Mouse (Mus musculus) heart, postnatal 0 days (tissue): ENCODE data around the gene Rassf1. TPM values are rescaled to one million over a fixed set of nuclear protein-coding genes. Genes with fewer than 3 reads are reported as not detected.

Experiments
- ATAC-seq: fragments of 200-750 bp; cut with Nextera tagmentation; 2 replicates; pipeline ENCODE4 v1.8.0; 2017; ENCODE audit warnings: low read depth, moderate number of reproducible peaks, moderate library complexity; ENCODE audit not compliant: insufficient read depth
- DNase-seq: peaks from one replicate; pipeline ENCODE4 v3.0.0-alpha.2; 2016; ENCODE audit warnings: low spot score
- H3K27ac ChIP-seq: fragments of 300-500 bp; sonication (generic); 2 replicates; pipeline ENCODE4 v1.5.1; 2014; ENCODE audit warnings: low read depth, mild to moderate bottlenecking
- H3K27me3 ChIP-seq: fragments of 300-500 bp; sonication (generic); 2 replicates; pipeline ENCODE4 v1.6.1; 2014; ENCODE audit warnings: low read length, mixed read lengths; ENCODE audit not compliant: control insufficient read depth, insufficient read depth
- H3K36me3 ChIP-seq: fragments of 300-500 bp; sonication (generic); replicated peaks from 2 replicates; pipeline ENCODE4 v1.6.1; 2014; ENCODE audit warnings: low read length, mixed read lengths; ENCODE audit not compliant: control insufficient read depth, insufficient read depth
- H3K4me1 ChIP-seq: fragments of 300-500 bp; sonication (generic); 2 replicates; pipeline ENCODE4 v1.6.1; 2014; ENCODE audit warnings: antibody characterized with exemption; ENCODE audit not compliant: control insufficient read depth, insufficient read depth
- H3K4me2 ChIP-seq: fragments of 300-500 bp; sonication (generic); 2 replicates; pipeline ENCODE4 v1.6.1; 2014; ENCODE audit warnings: low read depth, mild to moderate bottlenecking, low read length, moderate library complexity
- H3K4me3 ChIP-seq: fragments of 300-500 bp; sonication (generic); 2 replicates; pipeline ENCODE4 v1.5.1; 2014; ENCODE audit warnings: low read depth, low read length
- H3K9ac ChIP-seq: fragments of 300-500 bp; sonication (generic); replicated peaks from 2 replicates; pipeline ENCODE4 v1.6.1; 2014; ENCODE audit warnings: low read depth, low read length, mixed read lengths
- H3K9me3 ChIP-seq: fragments of 300-500 bp; sonication (generic); replicated peaks from 2 replicates; pipeline ENCODE4 v1.6.1; 2016; ENCODE audit warnings: low read length; ENCODE audit not compliant: control insufficient read depth
- CTCF ChIP-seq: IDR thresholded peaks from 2 replicates; pipeline ENCODE4 v1.5.1; 2016; ENCODE audit warnings: antibody characterized with exemption, control low read depth, low read depth
- EP300 ChIP-seq: IDR thresholded peaks from 2 replicates; pipeline ENCODE4 v1.6.1; 2016; ENCODE audit warnings: antibody characterized with exemption, low read depth
- WGBS: fragments of 180-500 bp; shearing (Covaris S2); extraction: QIAGEN DNeasy Blood & Tissue Kit; methylation state at CpG from one replicate; pipeline ENCODE4 v1.1.7; 2014; 5-methylcytosine and 5-hydroxymethylcytosine counted together
- polyA plus RNA-seq: library from polyadenylated mRNA; unstranded; fragments of >200 nt; fragmentation: Nextera tagmentation; extraction: Ambion mirVana; gene quantifications from 2 replicates; pipeline ENCODE4 v1.2.1, GENCODE M21; 2015
- total RNA-seq: library from RNA; depleted of rRNA; stranded (reverse); fragments of >200 nt; gene quantifications from 2 replicates; pipeline ENCODE4 v1.2.3, GENCODE M21; 2014; ENCODE audit warnings: low replicate concordance

Rassf1 gene
- total and polyA plus RNA-seq, 2 experiments from 2014 or later: 28.7 to 35.1 TPM

- WGBS: 2% methylated on average over 41 of the region's 41 CpGs
- peaks cover 27% of the 10 kb centered on the region for H3K36me3 ChIP-seq
- H3K9me3 ChIP-seq: no peaks in the 10 kb centered on the region
- no peaks in the 10 kb centered on the region for H3K27me3 ChIP-seq
- peaks cover 28% of the 10 kb centered on the region for H3K4me1 ChIP-seq
- TF ChIP-seq EP300 (peak; percentile 95), CTCF (no peak)
- peak overlapping the region; percentile 76 for H3K4me2 ChIP-seq
- peak; percentile 79 for ATAC-seq
- H3K9ac ChIP-seq: peak overlapping the region; percentile 77
- peak overlapping the region; percentile 76 for H3K4me3 ChIP-seq
- peak overlapping the region; percentile 90 for H3K27ac ChIP-seq
- DNase-seq: peak; percentile 85
These were observed 17.2 kb downstream of the Rassf1 start for GRCm38 (mm10) chr9:107568331-107569261.

DNA sequence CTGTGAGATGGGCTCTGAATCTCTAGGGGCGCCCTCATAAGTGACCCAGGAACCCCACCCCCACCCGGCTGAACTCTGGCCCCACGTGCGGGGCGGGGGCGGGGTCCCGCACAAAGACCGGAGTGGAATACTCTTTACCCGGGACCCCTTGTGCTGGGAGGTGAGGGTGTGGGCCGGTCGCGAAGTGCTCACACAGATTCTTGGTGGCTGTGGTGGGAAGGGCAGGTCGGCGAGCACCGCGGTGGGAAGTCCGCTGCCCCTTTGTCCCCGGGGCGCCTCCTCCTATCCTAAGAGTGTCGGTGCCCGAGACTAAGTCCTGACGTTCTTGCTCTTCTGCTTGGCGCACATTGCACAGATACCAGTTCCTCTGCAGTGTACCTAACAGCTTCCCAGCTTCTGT is 17.9 kb downstream of the Rassf1 start:
- H3K4me2 ChIP-seq: peak overlapping the region; percentile 76
- no peaks in the 10 kb centered on the region for H3K9me3 ChIP-seq
- no peaks in the 10 kb centered on the region for H3K27me3 ChIP-seq
- peaks cover 21% of the 10 kb centered on the region for H3K4me1 ChIP-seq
- H3K9ac ChIP-seq: peak overlapping the region; percentile 77
- ATAC-seq: peak; percentile 24
- H3K4me3 ChIP-seq: peak overlapping the region; percentile 76
- TF ChIP-seq EP300 (no peak), CTCF (no peak)
- H3K36me3 ChIP-seq: peaks cover 27% of the 10 kb centered on the region
- peak overlapping the region; percentile 90 for H3K27ac ChIP-seq
- 1% methylated on average over 22 of the region's 23 CpGs for WGBS
- DNase-seq: no peak

DNA sequence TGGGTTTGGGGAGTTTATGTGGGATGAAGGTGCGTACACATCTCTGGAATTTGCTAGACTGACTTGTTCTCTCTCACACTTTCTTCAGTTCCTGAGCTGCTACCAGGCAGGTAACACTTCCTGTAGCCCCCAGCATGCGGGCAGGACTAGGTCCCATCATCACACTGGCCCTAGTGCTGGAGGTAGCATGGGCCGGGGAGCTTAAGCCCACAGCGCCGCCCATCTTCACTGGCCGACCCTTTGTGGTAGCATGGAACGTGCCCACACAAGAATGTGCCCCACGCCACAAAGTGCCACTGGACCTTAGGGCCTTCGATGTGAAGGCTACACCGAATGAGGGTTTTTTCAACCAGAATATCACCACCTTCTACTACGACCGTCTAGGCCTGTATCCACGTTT is 18.7 kb downstream of the Rassf1 start:
- H3K27me3 ChIP-seq: no peaks in the 10 kb centered on the region
- WGBS: 52% methylated on average over 13 of the region's 13 CpGs
- H3K4me3 ChIP-seq: peak overlapping the region; percentile 76
- H3K27ac ChIP-seq: peak overlapping the region; percentile 90
- H3K36me3 ChIP-seq: peaks cover 27% of the 10 kb centered on the region
- ATAC-seq (no peak), DNase-seq (no peak)
- peak overlapping the region; percentile 76 for H3K4me2 ChIP-seq
- no peaks in the 10 kb centered on the region for H3K9me3 ChIP-seq
- no peak for TF ChIP-seq EP300
- H3K4me1 ChIP-seq: peaks cover 21% of the 10 kb centered on the region
- peak overlapping the region; percentile 77 for H3K9ac ChIP-seq

- DNase-seq (no peak), ATAC-seq (no peak)
- peaks cover 27% of the 10 kb centered on the region for H3K36me3 ChIP-seq
- peak overlapping the region; percentile 76 for H3K4me3 ChIP-seq
- TF ChIP-seq EP300 (no peak), CTCF (no peak)
- peaks cover 21% of the 10 kb centered on the region for H3K4me1 ChIP-seq
- peak overlapping the region; percentile 56; the same call in 1 of the 2 replicates for H3K27ac ChIP-seq
- H3K9me3 ChIP-seq: no peaks in the 10 kb centered on the region
- H3K4me2 ChIP-seq: peak overlapping the region; percentile 76
- no peaks in the 10 kb centered on the region for H3K27me3 ChIP-seq
- H3K9ac ChIP-seq: no peak overlapping the region
- WGBS: 33% methylated on average over 21 of the region's 21 CpGs
These were observed 19.5 kb downstream of the Rassf1 start for GRCm38 (mm10) chr9:107570845-107571244.

GRCm38 (mm10) chr9:107571534-107572326 is 20.4 kb downstream of the Rassf1 start:
- H3K36me3 ChIP-seq: peaks cover 27% of the 10 kb centered on the region
- H3K27ac ChIP-seq: peak overlapping the region; percentile 56
- H3K4me2 ChIP-seq: peak overlapping the region; percentile 76
- no peaks in the 10 kb centered on the region for H3K27me3 ChIP-seq
- peak overlapping the region; percentile 76 for H3K4me3 ChIP-seq
- no peak for TF ChIP-seq CTCF
- TF ChIP-seq EP300: no peak
- H3K9me3 ChIP-seq: no peaks in the 10 kb centered on the region
- H3K4me1 ChIP-seq: peaks cover 25% of the 10 kb centered on the region
- ATAC-seq (no peak), DNase-seq (no peak)
- WGBS: 82% methylated on average over 22 of the region's 22 CpGs
- H3K9ac ChIP-seq: no peak overlapping the region; the same call in 1 of the 2 replicates
